Mouse (Mus musculus): Measurements from ENCODE around the gene Setx.

DNA sequence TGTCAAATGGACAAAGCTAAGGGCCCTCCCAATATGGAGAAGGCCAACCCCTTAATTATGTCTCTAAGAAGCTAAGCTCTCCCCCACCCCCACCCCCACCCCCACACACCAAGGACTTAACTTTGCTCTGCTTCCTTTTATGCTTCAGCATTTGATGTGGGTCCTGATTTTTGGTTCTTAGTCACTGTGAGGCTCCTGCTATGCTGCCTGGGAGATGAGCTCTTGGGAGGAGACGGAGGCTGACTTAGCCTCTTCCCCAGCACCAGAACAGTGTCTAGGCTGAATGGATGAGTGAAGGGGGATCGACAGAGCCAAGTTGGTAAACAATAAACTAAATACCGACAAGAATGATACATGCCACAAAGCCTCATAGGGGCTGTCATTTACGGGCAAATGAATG lies 27.2 kb upstream of the Setx start:
- TF ChIP-seq POLR2A (IDR thresholded peaks at IDR 0.05; ENCODE audit: insufficient read length, low read depth), result no peak
- no peak for TF ChIP-seq MYOD1 (IDR thresholded peaks at IDR 0.05; ENCODE audit: control insufficient read depth in 1 of 3, insufficient read length in 2 of 3, low read depth in 2 of 3)
- TF ChIP-seq MYOG (IDR thresholded peaks at IDR 0.05; ENCODE audit: control insufficient read depth in 1 of 3, insufficient read depth in 1 of 3, insufficient read length in 2 of 3, low read depth in 2 of 3), result no peak
